Mouse (Mus musculus): ENCODE measurements around the gene Synpo2.
"Not testable (repeated sequence)": the region's sequence is repeated elsewhere in the genome, so short reads cannot be mapped to it uniquely, and the experiment has no call there.

Gene Synpo2

GRCm38 (mm10) chr3:123131151-123131756, 104.7 kb downstream of the Synpo2 start:
- DNase-seq (ENCODE audit: low read depth), result no peak

GRCm38 (mm10) chr3:123130314-123131150, 105.4 kb downstream of the Synpo2 start:
- DNase-seq (ENCODE audit: low read depth), result no peak

GRCm38 (mm10) chr3:123128781-123129180, 107.2 kb downstream of the Synpo2 start:
- DNase-seq (ENCODE audit: low read depth), result no peak

GRCm38 (mm10) chr3:123128091-123128490, 107.9 kb downstream of the Synpo2 start:
- DNase-seq (ENCODE audit: low read depth), result no peak

GRCm38 (mm10) chr3:123126741-123127140, 109.2 kb downstream of the Synpo2 start:
- not testable (repeated sequence) for DNase-seq (ENCODE audit: low read depth)

- DNase-seq (ENCODE audit: low read depth), result no peak
These were observed 112.1 kb downstream of the Synpo2 start for GRCm38 (mm10) chr3:123123817-123124216.

- DNase-seq (ENCODE audit: low read depth), result no peak
These were observed 113.6 kb downstream of the Synpo2 start for GRCm38 (mm10) chr3:123122151-123123030.

- DNase-seq (ENCODE audit: low read depth), result no peak
These were observed 119.0 kb downstream of the Synpo2 start for GRCm38 (mm10) chr3:123116903-123117302.

- DNase-seq (ENCODE audit: low read depth), result no peak
These were observed 120.0 kb downstream of the Synpo2 start for GRCm38 (mm10) chr3:123115770-123116527.

- no peak for DNase-seq (ENCODE audit: low read depth)
These were observed 121.8 kb downstream of the Synpo2 start for GRCm38 (mm10) chr3:123114001-123114635.

GRCm38 (mm10) chr3:123112781-123113180, 123.2 kb downstream of the Synpo2 start:
- no peak for DNase-seq (ENCODE audit: low read depth)

- DNase-seq (ENCODE audit: low read depth), result no peak
These were observed 124.8 kb downstream of the Synpo2 start for GRCm38 (mm10) chr3:123111071-123111711.

GRCm38 (mm10) chr3:123107830-123108549, 128.0 kb downstream of the Synpo2 start:
- DNase-seq (ENCODE audit: low read depth), result no peak

- DNase-seq (ENCODE audit: low read depth), result no peak
These were observed 131.6 kb downstream of the Synpo2 start for GRCm38 (mm10) chr3:123104325-123104724.

- peak; percentile 75 for DNase-seq (ENCODE audit: low read depth)
These were observed 132.6 kb downstream of the Synpo2 start for GRCm38 (mm10) chr3:123103151-123103860.

GRCm38 (mm10) chr3:123101761-123102160, 134.2 kb downstream of the Synpo2 start:
- no peak for DNase-seq (ENCODE audit: low read depth)

GRCm38 (mm10) chr3:123095111-123095510, 140.8 kb downstream of the Synpo2 start:
- DNase-seq (ENCODE audit: low read depth), result no peak

GRCm38 (mm10) chr3:123093640-123094361, 142.1 kb downstream of the Synpo2 start:
- DNase-seq (ENCODE audit: low read depth), result no peak

All from naive thymus-derived CD4-positive, alpha-beta T cell, adult 2 months (primary cell).